In the genomic region with DNA sequence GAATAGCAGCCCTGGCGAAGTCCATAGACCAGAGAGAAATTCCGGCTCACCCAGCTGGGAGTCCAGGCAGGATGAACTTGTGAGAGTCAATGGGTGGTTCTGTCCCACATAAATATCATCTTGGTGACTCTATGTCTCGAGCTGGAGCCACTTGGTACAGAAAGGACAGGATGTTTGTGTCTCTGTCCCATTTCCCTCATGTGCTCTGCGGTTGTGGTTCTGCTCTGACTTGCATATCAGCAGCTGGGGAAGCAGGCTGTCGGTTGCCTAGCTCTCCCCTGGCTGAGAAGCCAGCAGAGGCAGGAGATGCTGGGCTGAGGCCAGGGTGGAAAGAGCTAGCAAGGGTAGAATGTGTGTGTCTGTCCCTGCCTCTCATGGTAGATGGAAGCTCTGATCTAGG, we compare ENCODE assay signal across 9 mouse cellular contexts. TPM values are rescaled to one million over a fixed set of nuclear protein-coding genes. Genes with fewer than 3 reads are reported as not detected.
DNase-seq lines count a peak whose midpoint lies in the region; ATAC-seq and TF ChIP-seq lines count a peak whose summit lies in the region.
"Had no signal": no experiment of that assay in that cellular context is flagged by ENCODE, and none has a peak within 500 bp of the region (broad histone marks: within the 10 kb centered on the region; RNA-seq: fewer than 3 reads in every experiment).

A gene (minus strand): TSS at position 156 of the 400 bp plus-strand sequence.

- peak within 1 kb of the TSS; percentile 58 for H3K27ac ChIP-seq in embryonic facial prominence, embryonic 13.5 days
- no peak within 1 kb of the TSS for H3K27ac ChIP-seq in lung, postnatal 0 days (ENCODE audit: low read length)

- ATAC-seq in embryonic facial prominence, embryonic 13.5 days (ENCODE audit: insufficient number of reproducible peaks, insufficient read depth, low FRiP score, low TSS enrichment, low read depth) = no peak
- ATAC-seq in lung, postnatal 0 days = peak; percentile 23

- peaks cover 38% of the 10 kb centered on the region for H3K4me1 ChIP-seq in embryonic facial prominence, embryonic 13.5 days
- peaks cover 17% of the 10 kb centered on the region for H3K4me1 ChIP-seq in lung, postnatal 0 days (ENCODE audit: insufficient read depth, low read depth, low read length)

- no peaks in the 10 kb centered on the region for H3K36me3 ChIP-seq in embryonic facial prominence, embryonic 13.5 days
- no peaks in the 10 kb centered on the region for H3K36me3 ChIP-seq in lung, postnatal 0 days (ENCODE audit: insufficient read depth, low read length)

- TF ChIP-seq EP300 in lung, postnatal 0 days (IDR thresholded peaks at IDR 0.05) = peak; percentile 51; the same call in 1 of the 2 replicates

- peaks cover 44% of the 10 kb centered on the region for H3K27me3 ChIP-seq in embryonic facial prominence, embryonic 13.5 days
- 0 out of 2 replicates have a peak, but pooled peaks cover 4% of the 10 kb centered on the region for H3K27me3 ChIP-seq in lung, postnatal 0 days (replicated peaks; ENCODE audit: insufficient read depth, low read length)

- TF ChIP-seq CTCF in lung, postnatal 0 days (IDR thresholded peaks at IDR 0.05) = no peak

- 74% methylated on average over 5 of the region's 5 CpGs for WGBS in embryonic facial prominence, embryonic 13.5 days
- WGBS in lung, postnatal 0 days = 57% methylated on average over 5 of the region's 5 CpGs

- H3K4me2 ChIP-seq in embryonic facial prominence, embryonic 13.5 days = no peak within 1 kb of the TSS
- H3K4me2 ChIP-seq in lung, postnatal 0 days (replicated peaks; ENCODE audit: low read depth, low read length) = no peak within 1 kb of the TSS

- no peaks in the 10 kb centered on the region for H3K9me3 ChIP-seq in embryonic facial prominence, embryonic 13.5 days
- no peaks in the 10 kb centered on the region for H3K9me3 ChIP-seq in lung, postnatal 0 days (ENCODE audit: low read length)

- H3K9ac ChIP-seq in embryonic facial prominence, embryonic 13.5 days = no peak within 1 kb of the TSS
- no peak within 1 kb of the TSS for H3K9ac ChIP-seq in lung, postnatal 0 days (replicated peaks; ENCODE audit: low read depth)

- peak; percentile 47 for DNase-seq in kidney, adult 9 months
- DNase-seq in kidney, adult 8-10 months = no peak
- peak; percentile 63 for DNase-seq in lung, postnatal 0 days (ENCODE audit: low spot score)
- DNase-seq in thymus, adult 18-20 months = peak; percentile 76 to 84
- no peak for DNase-seq in adrenal gland, postnatal 36 days
- DNase-seq in layer of hippocampus, adult 9-10 months (ENCODE audit: low spot score) = no peak
- DNase-seq in embryo, embryonic 10 days (ENCODE audit: low spot score) = no peak

- H3K4me3 ChIP-seq in embryonic facial prominence, embryonic 13.5 days = no peak within 1 kb of the TSS
- no peak within 1 kb of the TSS for H3K4me3 ChIP-seq in lung, postnatal 0 days (ENCODE audit: low read depth, low read length)

RNA-seq across cellular contexts. Expression of the gene that starts here (rescaled TPM):
- not detected in 2 replicates for polyA plus RNA-seq in embryonic facial prominence, embryonic 13.5 days (2015; fragmentation: Nextera tagmentation; extraction: Ambion mirVana)
- 0.07 and 0.13 TPM in 2 replicates for polyA plus RNA-seq in lung, postnatal 0 days (2015; fragmentation: Nextera tagmentation; extraction: Ambion mirVana)
- total RNA-seq in adrenal gland, postnatal 36 days (2021) = not detected
- total RNA-seq: left cerebral cortex, postnatal 10 days had no signal

Comparison
In these comparisons a context has a peak if more than half of its experiments do, and no peak if none do; other contexts are left out.
1. DNase-seq: peak in kidney, adult 9 months (single experiment) and thymus, adult 18-20 months (2 of 2); none in kidney, adult 8-10 months (0 of 2), adrenal gland, postnatal 36 days (0 of 2), layer of hippocampus, adult 9-10 months (single experiment) and embryo, embryonic 10 days (single experiment).
2. Peak in DNase-seq and ATAC-seq in lung, postnatal 0 days; RNA of the gene not detected or under 1 TPM.